Mouse (Mus musculus) heart, adult 2 months (tissue): ENCODE data around the gene Gnb2.

Experiments
- CTCF ChIP-seq: fragments of 200-600 bp; IDR thresholded peaks from 2 replicates; pipeline ENCODE4 v1.8.1; 2022; ENCODE audit warnings: antibody characterized with exemption, mild to moderate bottlenecking, moderate library complexity
- EP300 ChIP-seq: fragments of 200-500 bp; IDR thresholded peaks from 2 replicates; pipeline ENCODE4 v1.6.1; 2011; ENCODE audit warnings: low read depth, low read length, control low read depth; ENCODE audit not compliant: insufficient read depth

DNA sequence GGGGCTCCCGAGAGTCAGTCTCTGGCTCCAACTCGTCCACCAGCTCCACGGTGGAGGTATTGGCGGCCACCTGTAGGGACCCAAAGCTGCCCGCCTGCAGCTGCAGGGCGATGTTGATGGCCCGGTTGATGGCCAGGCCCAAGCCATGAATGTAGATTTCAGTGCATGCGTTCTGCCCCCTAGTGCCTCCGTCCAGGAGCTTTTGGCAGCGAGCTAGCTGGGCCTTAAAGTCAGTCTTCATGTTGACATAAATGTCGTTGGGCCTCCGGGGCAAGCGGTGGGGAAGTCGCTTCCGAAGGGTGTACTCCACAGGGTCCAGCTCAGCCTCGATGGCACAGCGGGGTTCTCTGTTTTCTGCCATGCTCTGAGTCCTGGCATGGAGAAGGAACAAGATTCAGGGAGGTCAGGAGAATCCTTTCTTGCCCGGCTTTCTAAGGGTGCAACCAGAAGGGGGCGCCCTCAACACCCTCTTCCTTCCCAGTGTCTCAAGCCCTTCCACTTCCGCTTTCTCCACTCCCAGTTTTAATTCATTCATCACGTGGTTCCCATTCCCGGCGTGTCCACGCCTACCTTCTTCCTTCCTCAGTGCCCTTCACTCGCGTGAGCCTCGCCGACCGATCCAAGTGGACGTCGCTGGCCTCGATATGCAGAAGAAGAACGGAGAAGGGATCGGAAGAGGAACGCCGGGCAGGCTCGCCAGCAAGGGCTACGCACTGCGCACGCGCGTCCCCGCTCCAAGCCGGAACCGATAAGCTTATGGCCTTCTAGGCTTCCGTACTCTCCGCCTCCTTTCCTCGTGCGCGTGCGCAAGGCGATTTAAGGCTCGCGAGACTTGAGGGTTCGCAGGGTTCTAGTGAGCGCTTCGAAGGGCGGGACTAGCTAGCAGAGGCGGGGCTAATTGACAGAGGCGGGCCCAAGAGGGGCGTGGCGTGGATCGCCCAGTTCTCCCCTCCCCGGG, 31.3 kb downstream of the Gnb2 start, which contains the start of gene Pop7:
- TF ChIP-seq CTCF (peak; percentile 94), EP300 (0 out of 2 replicates have a peak, but pooled peaks have one; percentile 26)
